8 mouse cellular contexts compared by ENCODE assay signal in genomic region chr2:120850424-120851082, GRCm38 (mm10). TPM values are rescaled to one million over a fixed set of nuclear protein-coding genes. Genes with fewer than 3 reads are reported as not detected.
DNase-seq lines count a peak whose midpoint lies in the region; ATAC-seq lines count a peak whose summit lies in the region.

Gene Ttbk2 (minus strand): TSS chr2:120850604.

- peak; percentile 99 for DNase-seq in adipocyte (ENCODE audit: low spot score)
- DNase-seq in embryo, embryonic 10 days (ENCODE audit: low spot score) = peak; percentile 99
- DNase-seq in gastrocnemius, postnatal 10 days = peak; percentile 97
- peak; percentile 97 for DNase-seq in induced T-regulatory cell, adult 2 months (ENCODE audit: low read depth)
- peak; percentile 95 to 99 for DNase-seq in left cerebral cortex, adult 9 months (ENCODE audit: low spot score in 2 of 2)
- peak; percentile 97 for DNase-seq in right cerebral cortex, postnatal 14 days
- peak; percentile 96 to 97 for DNase-seq in urinary bladder, postnatal 36 days (ENCODE audit: low spot score in 2 of 2)

- ATAC-seq in megakaryocyte progenitor cell, adult 5-6 weeks (replicated peaks; ENCODE audit: poor library complexity) = peak; percentile 99

RNA-seq across cellular contexts. Expression of gene Ttbk2, which starts in this region (rescaled TPM):
- total RNA-seq in gastrocnemius, postnatal 10 days (2021) = 10 to 100 TPM in 1 of 2 experiments, 1 to 10 TPM in 1; 8.6 to 12.5 TPM
- 4.0 and 5.2 TPM in 2 replicates for total RNA-seq in megakaryocyte progenitor cell, adult 5-6 weeks (2015)
- 4.5 and 7.4 TPM in 2 replicates for total RNA-seq in megakaryocyte progenitor cell, adult 5-6 weeks (2017)

Comparison
In these comparisons a context has a peak if more than half of its experiments do, and no peak if none do; other contexts are left out.
1. Peak in every context shown above with its lines: DNase-seq and ATAC-seq.